ENCODE assay signal across 10 mouse cellular contexts in genomic region chr6:129535723-129536122, GRCm38 (mm10). TPM values are rescaled to one million over a fixed set of nuclear protein-coding genes. Genes with fewer than 3 reads are reported as not detected.
DNase-seq lines count a peak whose midpoint lies in the region; ATAC-seq lines count a peak whose summit lies in the region.
"Had no signal": no experiment of that assay in that cellular context is flagged by ENCODE, and none has a peak within 500 bp of the region (broad histone marks: within the 10 kb centered on the region; RNA-seq: fewer than 3 reads in every experiment).

No protein-coding gene starts in this region.

- H3K9ac ChIP-seq in heart, embryonic 16.5 days (ENCODE audit: low read length), result no peak overlapping the region
- 0 out of 2 replicates have a peak overlapping the region, but pooled peaks have one; percentile 9 for H3K9ac ChIP-seq in neural tube, embryonic 12.5 days
- no peak overlapping the region for H3K9ac ChIP-seq in intestine, embryonic 14.5 days (ENCODE audit: low read length)
- 0 out of 2 replicates have a peak overlapping the region, but pooled peaks have one; percentile 63 for H3K9ac ChIP-seq in neural tube, embryonic 15.5 days (replicated peaks)
- H3K9ac ChIP-seq: limb, embryonic 15.5 days had no signal

- H3K4me1 ChIP-seq in heart, embryonic 16.5 days (ENCODE audit: control insufficient read depth, insufficient read depth, low read length), result peaks cover 25% of the 10 kb centered on the region
- H3K4me1 ChIP-seq in neural tube, embryonic 12.5 days, result peaks cover 15% of the 10 kb centered on the region
- H3K4me1 ChIP-seq in intestine, embryonic 14.5 days (replicated peaks; ENCODE audit: control insufficient read depth, insufficient read depth, low read length), result peaks cover 20% of the 10 kb centered on the region
- H3K4me1 ChIP-seq in neural tube, embryonic 15.5 days, result peaks cover 30% of the 10 kb centered on the region

- 35% methylated on average over 4 of the region's 4 CpGs for WGBS in heart, embryonic 16.5 days
- 92% methylated on average over 4 of the region's 4 CpGs for WGBS in neural tube, embryonic 12.5 days
- 66% methylated on average over 4 of the region's 4 CpGs for WGBS in intestine, embryonic 14.5 days
- WGBS in neural tube, embryonic 15.5 days, result 87% methylated on average over 4 of the region's 4 CpGs

- no peak overlapping the region for H3K27ac ChIP-seq in heart, embryonic 16.5 days (ENCODE audit: low read length)
- no peak overlapping the region for H3K27ac ChIP-seq in neural tube, embryonic 12.5 days
- no peak overlapping the region for H3K27ac ChIP-seq in intestine, embryonic 14.5 days (ENCODE audit: low read depth)
- H3K27ac ChIP-seq in neural tube, embryonic 15.5 days (replicated peaks), result no peak overlapping the region
- H3K27ac ChIP-seq: limb, embryonic 15.5 days had no signal

- ATAC-seq in heart, embryonic 16.5 days (replicated peaks; ENCODE audit: extremely low read depth, insufficient read depth, low FRiP score), result no peak
- ATAC-seq in neural tube, embryonic 12.5 days (ENCODE audit: low FRiP score, low read depth), result no peak
- no peak for ATAC-seq in intestine, embryonic 14.5 days (replicated peaks; ENCODE audit: low FRiP score, low TSS enrichment, low read depth)
- no peak for ATAC-seq in neural tube, embryonic 15.5 days (ENCODE audit: low FRiP score)

- no peak overlapping the region; the same call in 1 of the 2 replicates for H3K4me3 ChIP-seq in heart, embryonic 16.5 days (ENCODE audit: low read length)
- no peak overlapping the region for H3K4me3 ChIP-seq in neural tube, embryonic 12.5 days
- no peak overlapping the region for H3K4me3 ChIP-seq in intestine, embryonic 14.5 days (ENCODE audit: low read depth, low read length)
- H3K4me3 ChIP-seq in neural tube, embryonic 15.5 days (replicated peaks), result peak overlapping the region; percentile 88
- H3K4me3 ChIP-seq: limb, embryonic 15.5 days had no signal

- H3K27me3 ChIP-seq in heart, embryonic 16.5 days (ENCODE audit: control insufficient read depth, insufficient read depth, low read length), result no peaks in the 10 kb centered on the region
- H3K27me3 ChIP-seq in neural tube, embryonic 12.5 days (replicated peaks), result no peaks in the 10 kb centered on the region
- no peaks in the 10 kb centered on the region for H3K27me3 ChIP-seq in intestine, embryonic 14.5 days (replicated peaks; ENCODE audit: control insufficient read depth, insufficient read depth, low read length)
- no peaks in the 10 kb centered on the region for H3K27me3 ChIP-seq in neural tube, embryonic 15.5 days (replicated peaks)
- H3K27me3 ChIP-seq: limb, embryonic 15.5 days had no signal

- no peak for DNase-seq in heart, adult 18-20 months
- DNase-seq in neural tube, embryonic 10.5 days (ENCODE audit: extremely low spot score, low spot score), result no peak
- no peak for DNase-seq in intestine, embryonic 14.5 days (ENCODE audit: low spot score)
- DNase-seq in right cerebral cortex, postnatal 25 days, result no peak
- no peak for DNase-seq in cerebellum, adult 11 months

- peak overlapping the region; percentile 88; the same call in 1 of the 2 replicates for H3K4me2 ChIP-seq in heart, embryonic 16.5 days (ENCODE audit: low read depth, low read length)
- peak overlapping the region; percentile 68 for H3K4me2 ChIP-seq in neural tube, embryonic 12.5 days (replicated peaks)
- peak overlapping the region; percentile 4; the same call in 1 of the 2 replicates for H3K4me2 ChIP-seq in intestine, embryonic 14.5 days (ENCODE audit: low read length)
- H3K4me2 ChIP-seq in neural tube, embryonic 15.5 days, result peak overlapping the region; percentile 67
- H3K4me2 ChIP-seq: limb, embryonic 15.5 days had no signal

- H3K36me3 ChIP-seq in heart, embryonic 16.5 days (ENCODE audit: control insufficient read depth, insufficient read depth), result peaks cover 27% of the 10 kb centered on the region
- H3K36me3 ChIP-seq in neural tube, embryonic 12.5 days, result peaks cover 27% of the 10 kb centered on the region
- peaks cover 35% of the 10 kb centered on the region for H3K36me3 ChIP-seq in intestine, embryonic 14.5 days (ENCODE audit: control insufficient read depth, insufficient read depth, low read length)
- H3K36me3 ChIP-seq in neural tube, embryonic 15.5 days, result peaks cover 33% of the 10 kb centered on the region

- no peaks in the 10 kb centered on the region for H3K9me3 ChIP-seq in heart, embryonic 16.5 days (replicated peaks; ENCODE audit: control insufficient read depth, low read length)
- no peaks in the 10 kb centered on the region for H3K9me3 ChIP-seq in neural tube, embryonic 12.5 days
- no peaks in the 10 kb centered on the region for H3K9me3 ChIP-seq in intestine, embryonic 14.5 days (ENCODE audit: control insufficient read depth, low read length)
- no peaks in the 10 kb centered on the region for H3K9me3 ChIP-seq in neural tube, embryonic 15.5 days (replicated peaks)
- H3K9me3 ChIP-seq: limb, embryonic 15.5 days had no signal

RNA-seq across cellular contexts. Expression of gene Gabarapl1, which starts 2.8 kb away (rescaled TPM):
- polyA plus RNA-seq in heart, embryonic 16.5 days (2015; fragmentation: Nextera tagmentation; extraction: Ambion mirVana), result 39.7 and 41.8 TPM in 2 replicates
- 100 to 1,000 TPM; 149 to 199 TPM for total RNA-seq in heart, adult 18-20 months (2021)
- polyA plus RNA-seq in neural tube, embryonic 12.5 days (2016; fragmentation: Nextera tagmentation; extraction: Ambion mirVana), result 115 and 119 TPM in 2 replicates
- 15.8 and 16.5 TPM in 2 replicates for polyA plus RNA-seq in intestine, embryonic 14.5 days (2014; fragmentation: Nextera tagmentation; extraction: Ambion mirVana)
- 189 and 223 TPM in 2 replicates for polyA plus RNA-seq in neural tube, embryonic 15.5 days (2015; fragmentation: Nextera tagmentation; extraction: Ambion mirVana)

RNA-seq across cellular contexts. Expression of gene Tmem52b, which starts 23.4 kb away (rescaled TPM):
- polyA plus RNA-seq in heart, embryonic 16.5 days (2015; fragmentation: Nextera tagmentation; extraction: Ambion mirVana), result 0.05 TPM in 1 of 2 replicates, not detected in the other
- total RNA-seq in heart, adult 18-20 months (2021), result not detected
- not detected in 2 replicates for polyA plus RNA-seq in neural tube, embryonic 12.5 days (2016; fragmentation: Nextera tagmentation; extraction: Ambion mirVana)
- 0.23 TPM in 2 replicates for polyA plus RNA-seq in intestine, embryonic 14.5 days (2014; fragmentation: Nextera tagmentation; extraction: Ambion mirVana)
- polyA plus RNA-seq in neural tube, embryonic 15.5 days (2015; fragmentation: Nextera tagmentation; extraction: Ambion mirVana), result 0.10 TPM in 1 of 2 replicates, not detected in the other

RNA-seq across cellular contexts. Expression of gene Olr1, which starts 28.8 kb away (rescaled TPM):
- polyA plus RNA-seq in heart, embryonic 16.5 days (2015; fragmentation: Nextera tagmentation; extraction: Ambion mirVana), result 0.30 and 0.39 TPM in 2 replicates
- total RNA-seq in heart, adult 18-20 months (2021), result not detected
- 0.05 TPM in 1 of 2 replicates, not detected in the other for polyA plus RNA-seq in neural tube, embryonic 12.5 days (2016; fragmentation: Nextera tagmentation; extraction: Ambion mirVana)
- polyA plus RNA-seq in intestine, embryonic 14.5 days (2014; fragmentation: Nextera tagmentation; extraction: Ambion mirVana), result 0.16 TPM in 1 of 2 replicates, not detected in the other
- 0.04 TPM in 1 of 2 replicates, not detected in the other for polyA plus RNA-seq in neural tube, embryonic 15.5 days (2015; fragmentation: Nextera tagmentation; extraction: Ambion mirVana)
- polyA plus RNA-seq: limb, embryonic 15.5 days had no signal

RNA-seq across cellular contexts. Expression of gene Klre1, which starts 42.0 kb away (rescaled TPM):
- not detected in 2 replicates for polyA plus RNA-seq in heart, embryonic 16.5 days (2015; fragmentation: Nextera tagmentation; extraction: Ambion mirVana)
- under 1 TPM in 1 of 2 experiments, not detected in 1; 0.30 TPM for total RNA-seq in heart, adult 18-20 months (2021)
- not detected in 2 replicates for polyA plus RNA-seq in neural tube, embryonic 12.5 days (2016; fragmentation: Nextera tagmentation; extraction: Ambion mirVana)
- not detected in 2 replicates for polyA plus RNA-seq in intestine, embryonic 14.5 days (2014; fragmentation: Nextera tagmentation; extraction: Ambion mirVana)
- polyA plus RNA-seq in neural tube, embryonic 15.5 days (2015; fragmentation: Nextera tagmentation; extraction: Ambion mirVana), result 0.10 TPM in 1 of 2 replicates, not detected in the other
- total RNA-seq: adrenal gland, postnatal 4 days had no signal
- polyA plus RNA-seq: limb, embryonic 15.5 days had no signal

RNA-seq across cellular contexts. Expression of gene Klrd1, which starts 55.9 kb away (rescaled TPM):
- polyA plus RNA-seq in heart, embryonic 16.5 days (2015; fragmentation: Nextera tagmentation; extraction: Ambion mirVana), result 1.0 and 2.6 TPM in 2 replicates
- 1 to 10 TPM in 1 of 2 experiments, not detected in 1; 1.1 TPM for total RNA-seq in heart, adult 18-20 months (2021)
- polyA plus RNA-seq in neural tube, embryonic 12.5 days (2016; fragmentation: Nextera tagmentation; extraction: Ambion mirVana), result not detected in 2 replicates
- 0.69 and 0.97 TPM in 2 replicates for polyA plus RNA-seq in intestine, embryonic 14.5 days (2014; fragmentation: Nextera tagmentation; extraction: Ambion mirVana)
- polyA plus RNA-seq in neural tube, embryonic 15.5 days (2015; fragmentation: Nextera tagmentation; extraction: Ambion mirVana), result 2.3 TPM in 1 of 2 replicates, not detected in the other
- polyA plus RNA-seq: limb, embryonic 15.5 days had no signal

Comparison
In these comparisons a context has a peak if more than half of its experiments do, and no peak if none do; other contexts are left out.
1. H3K4me2 ChIP-seq: peak in every context shown above with its lines; median percentile 88 in heart, embryonic 16.5 days; 68 in neural tube, embryonic 12.5 days; 67 in neural tube, embryonic 15.5 days; 4 in intestine, embryonic 14.5 days.
2. H3K9ac ChIP-seq: peak in neural tube, embryonic 12.5 days (single experiment) and neural tube, embryonic 15.5 days (single experiment); none in heart, embryonic 16.5 days (single experiment) and intestine, embryonic 14.5 days (single experiment).